Comparison of ENCODE assay signal across 8 mouse cellular contexts in genomic region chrX:59133416-59133815, GRCm38 (mm10).
DNase-seq lines count a peak whose midpoint lies in the region; ATAC-seq and TF ChIP-seq lines count a peak whose summit lies in the region.

No protein-coding gene starts in this region.

- DNase-seq in heart, adult 2 months: no peak
- DNase-seq in forebrain, postnatal 0 days: no peak
- peak; percentile 24 to 30 for DNase-seq in right cerebral cortex, postnatal 10 days (ENCODE audit: low spot score in 2 of 2)
- DNase-seq in urinary bladder, postnatal 10 days (ENCODE audit: low spot score): no peak
- DNase-seq in adrenal gland, postnatal 25 days: no peak

- intact Hi-C loops in heart, adult 2 months (cut with DNase I): no loop called here

- H3K9ac ChIP-seq in heart, embryonic 15.5 days: peak overlapping the region; percentile 66
- no peak overlapping the region for H3K9ac ChIP-seq in heart, adult 2 months (ENCODE audit: low read depth, low read length)
- peak overlapping the region; percentile 53 for H3K9ac ChIP-seq in forebrain, postnatal 0 days
- no peak overlapping the region for H3K9ac ChIP-seq in limb, embryonic 12.5 days (replicated peaks)

- no peaks in the 10 kb centered on the region for H3K36me3 ChIP-seq in heart, embryonic 15.5 days
- no peaks in the 10 kb centered on the region for H3K36me3 ChIP-seq in heart, adult 2 months (ENCODE audit: control insufficient read depth, insufficient read depth, low read length)
- H3K36me3 ChIP-seq in forebrain, postnatal 0 days (ENCODE audit: insufficient read depth): no peaks in the 10 kb centered on the region
- H3K36me3 ChIP-seq in limb, embryonic 12.5 days: no peaks in the 10 kb centered on the region

- H3K27me3 ChIP-seq in heart, embryonic 15.5 days: no peaks in the 10 kb centered on the region; the same call in 1 of the 2 replicates
- H3K27me3 ChIP-seq in heart, adult 2 months (ENCODE audit: control insufficient read depth, insufficient read depth, low read length): 0 out of 2 replicates have a peak, but pooled peaks cover 2% of the 10 kb centered on the region
- H3K27me3 ChIP-seq in forebrain, postnatal 0 days (ENCODE audit: insufficient read depth, low read length): no peaks in the 10 kb centered on the region
- H3K27me3 ChIP-seq in limb, embryonic 12.5 days: peaks cover 21% of the 10 kb centered on the region

- H3K27ac ChIP-seq in heart, embryonic 15.5 days: no peak overlapping the region
- no peak overlapping the region for H3K27ac ChIP-seq in heart, adult 2 months
- H3K27ac ChIP-seq in bone marrow macrophage, adult 2 months (ENCODE audit: insufficient read depth, low read depth, low read length): no peak overlapping the region
- 0 out of 2 replicates have a peak overlapping the region, but pooled peaks have one; percentile 59 for H3K27ac ChIP-seq in forebrain, postnatal 0 days (ENCODE audit: low read depth, low read length)
- H3K27ac ChIP-seq in limb, embryonic 12.5 days: no peak overlapping the region

- no peaks in the 10 kb centered on the region for H3K4me1 ChIP-seq in heart, embryonic 15.5 days (replicated peaks)
- H3K4me1 ChIP-seq in heart, adult 2 months (ENCODE audit: control insufficient read depth, insufficient read depth, low read length): no peaks in the 10 kb centered on the region
- H3K4me1 ChIP-seq in bone marrow macrophage, adult 2 months (ENCODE audit: control insufficient read depth, insufficient read depth, low read length): no peaks in the 10 kb centered on the region
- H3K4me1 ChIP-seq in forebrain, postnatal 0 days (ENCODE audit: insufficient read depth): no peaks in the 10 kb centered on the region
- H3K4me1 ChIP-seq in limb, embryonic 12.5 days (replicated peaks): no peaks in the 10 kb centered on the region

- 19% methylated on average over 10 of the region's 10 CpGs for WGBS in heart, embryonic 15.5 days
- 28% methylated on average over 10 of the region's 10 CpGs for WGBS in heart, adult 2 months
- 27% methylated on average over 10 of the region's 10 CpGs for WGBS in forebrain, postnatal 0 days
- WGBS in limb, embryonic 12.5 days: 26% methylated on average over 10 of the region's 10 CpGs

- ATAC-seq in heart, embryonic 15.5 days (replicated peaks; ENCODE audit: insufficient number of reproducible peaks, insufficient read depth, low FRiP score, low read depth): no peak
- peak; percentile 17; the same call in 1 of the 2 replicates for ATAC-seq in forebrain, postnatal 0 days
- peak; percentile 58; the same call in 1 of the 2 replicates for ATAC-seq in limb, embryonic 12.5 days (ENCODE audit: insufficient number of reproducible peaks, insufficient read depth, low FRiP score, low TSS enrichment, low read depth)

- H3K4me3 ChIP-seq in heart, embryonic 15.5 days: peak overlapping the region; percentile 64
- H3K4me3 ChIP-seq in heart, adult 2 months: no peak overlapping the region
- peak overlapping the region; percentile 57 for H3K4me3 ChIP-seq in bone marrow macrophage, adult 2 months (ENCODE audit: insufficient read depth, low read length)
- peak overlapping the region; percentile 52 for H3K4me3 ChIP-seq in forebrain, postnatal 0 days (ENCODE audit: low read depth, low read length)
- H3K4me3 ChIP-seq in limb, embryonic 12.5 days (replicated peaks): peak overlapping the region; percentile 52

- H3K9me3 ChIP-seq in heart, embryonic 15.5 days (replicated peaks): no peaks in the 10 kb centered on the region
- no peaks in the 10 kb centered on the region for H3K9me3 ChIP-seq in forebrain, postnatal 0 days (ENCODE audit: low read length)
- H3K9me3 ChIP-seq in limb, embryonic 12.5 days: no peaks in the 10 kb centered on the region

- TF ChIP-seq EP300 in heart, adult 2 months (IDR thresholded peaks at IDR 0.05; ENCODE audit: insufficient read depth, low read depth, low read length): no peak

- H3K4me2 ChIP-seq in heart, embryonic 15.5 days: peak overlapping the region; percentile 75
- peak overlapping the region; percentile 52 for H3K4me2 ChIP-seq in forebrain, postnatal 0 days (ENCODE audit: low read depth)
- peak overlapping the region; percentile 64 for H3K4me2 ChIP-seq in limb, embryonic 12.5 days

- TF ChIP-seq POLR2A in heart, adult 2 months (IDR thresholded peaks at IDR 0.05; ENCODE audit: insufficient read depth, low read depth, low read length): no peak
- TF ChIP-seq POLR2A in bone marrow macrophage, adult 2 months (IDR thresholded peaks at IDR 0.05; ENCODE audit: borderline replicate concordance, low read depth, low read length): no peak

- no peak for TF ChIP-seq CTCF in heart, adult 2 months (IDR thresholded peaks at IDR 0.05)
- TF ChIP-seq CTCF in bone marrow macrophage, adult 2 months (IDR thresholded peaks at IDR 0.05; ENCODE audit: low read depth, low read length): no peak
- TF ChIP-seq CTCF in forebrain, postnatal 0 days (IDR thresholded peaks at IDR 0.05; ENCODE audit: low read depth): no peak

- no peaks in the 10 kb centered on the region for H3K79me2 ChIP-seq in heart, adult 2 months (replicated peaks; ENCODE audit: control insufficient read depth, insufficient read depth, low read length)

Comparison
In these comparisons a context has a peak if more than half of its experiments do, and no peak if none do; other contexts are left out.
1. H3K9ac ChIP-seq: peak in heart, embryonic 15.5 days (single experiment) and forebrain, postnatal 0 days (single experiment); none in heart, adult 2 months (single experiment) and limb, embryonic 12.5 days (single experiment).
2. DNase-seq: peak in right cerebral cortex, postnatal 10 days (2 of 2); none in heart, adult 2 months (0 of 2), forebrain, postnatal 0 days (single experiment), urinary bladder, postnatal 10 days (single experiment) and adrenal gland, postnatal 25 days (single experiment).
3. Peak in every context shown above with its lines, with median percentiles within 50 percentile points of each other: H3K4me2 ChIP-seq.